Mouse (Mus musculus): ENCODE measurements around the gene Ankle2. TPM values are rescaled to one million over a fixed set of nuclear protein-coding genes. Genes with fewer than 3 reads are reported as not detected.

Gene Ankle2
- 35.5 and 39.8 TPM in 2 replicates for polyA plus RNA-seq (2014; fragmentation: Nextera tagmentation; extraction: Ambion mirVana)

- ATAC-seq (ENCODE audit: insufficient read depth) (peak; percentile 98), DNase-seq (peak; percentile 96)
- Histone ChIP-seq H3K4me3 (ENCODE audit: low read depth, low read length) (peak within 1 kb of the TSS; percentile 94), H3K27me3 (ENCODE audit: insufficient read depth, low read length) (no peaks in the 10 kb centered on the region), H3K9me3 (ENCODE audit: low read depth, low read length) (no peaks in the 10 kb centered on the region), H3K4me2 (peak within 1 kb of the TSS; percentile 71), H3K9ac (peak within 1 kb of the TSS; percentile 97), H3K4me1 (ENCODE audit: insufficient read depth) (peaks cover 2% of the 10 kb centered on the region; the same call in 1 of the 2 replicates), H3K36me3 (ENCODE audit: insufficient read depth) (peaks cover 29% of the 10 kb centered on the region), H3K27ac (ENCODE audit: low read depth) (peak within 1 kb of the TSS; percentile 97)
- no peak for TF ChIP-seq CTCF (IDR thresholded peaks at IDR 0.05; ENCODE audit: low read depth)
- under 1% methylated on average over 79 of the region's 81 CpGs for WGBS
Measured at GRCm38 (mm10) chr5:110230780-110231461, at the start of gene Ankle2. Gene Ankle2, plus strand, starts transcription at chr5:110231004.

- Histone ChIP-seq H3K9ac (no peak overlapping the region), H3K27ac (ENCODE audit: low read depth) (no peak overlapping the region), H3K4me3 (ENCODE audit: low read depth, low read length) (no peak overlapping the region), H3K36me3 (ENCODE audit: insufficient read depth) (peaks cover 38% of the 10 kb centered on the region), H3K27me3 (ENCODE audit: insufficient read depth, low read length) (no peaks in the 10 kb centered on the region), H3K9me3 (ENCODE audit: low read depth, low read length) (no peaks in the 10 kb centered on the region), H3K4me1 (ENCODE audit: insufficient read depth) (peaks cover 4% of the 10 kb centered on the region; the same call in 1 of the 2 replicates), H3K4me2 (no peak overlapping the region)
- DNase-seq, result no peak
- 85% methylated on average over 5 of the region's 5 CpGs for WGBS
- no peak for TF ChIP-seq CTCF (IDR thresholded peaks at IDR 0.05; ENCODE audit: low read depth)
- no peak for ATAC-seq (ENCODE audit: insufficient read depth)
Measured at GRCm38 (mm10) chr5:110181716-110182115, 49.1 kb upstream of the Ankle2 start.

- ATAC-seq (ENCODE audit: insufficient read depth) (no peak), DNase-seq (peak; percentile 6)
- no peak overlapping the region for H3K9ac ChIP-seq
- 85% methylated on average over 10 of the region's 10 CpGs for WGBS
- no peak for TF ChIP-seq CTCF (IDR thresholded peaks at IDR 0.05; ENCODE audit: low read depth)
- H3K4me1 ChIP-seq (ENCODE audit: insufficient read depth), result no peaks in the 10 kb centered on the region
- H3K27ac ChIP-seq (ENCODE audit: low read depth), result no peak overlapping the region
- H3K36me3 ChIP-seq (ENCODE audit: insufficient read depth), result peaks cover 79% of the 10 kb centered on the region
- H3K4me2 ChIP-seq, result no peak overlapping the region
- no peaks in the 10 kb centered on the region for H3K9me3 ChIP-seq (ENCODE audit: low read depth, low read length)
- H3K4me3 ChIP-seq (ENCODE audit: low read depth, low read length), result no peak overlapping the region
- no peaks in the 10 kb centered on the region for H3K27me3 ChIP-seq (ENCODE audit: insufficient read depth, low read length)
Measured at GRCm38 (mm10) chr5:110203164-110203895, 27.5 kb upstream of the Ankle2 start.

GRCm38 (mm10) chr5:110204777-110205176 lies 26.0 kb upstream of the Ankle2 start:
- H3K36me3 ChIP-seq (ENCODE audit: insufficient read depth), result peaks cover 91% of the 10 kb centered on the region
- ATAC-seq (ENCODE audit: insufficient read depth), result no peak

GRCm38 (mm10) chr5:110211312-110211711 lies 19.5 kb upstream of the Ankle2 start:
- Histone ChIP-seq H3K4me3 (ENCODE audit: low read depth, low read length) (no peak overlapping the region), H3K4me1 (ENCODE audit: insufficient read depth) (no peaks in the 10 kb centered on the region), H3K36me3 (ENCODE audit: insufficient read depth) (peaks cover 96% of the 10 kb centered on the region), H3K4me2 (no peak overlapping the region), H3K27me3 (ENCODE audit: insufficient read depth, low read length) (no peaks in the 10 kb centered on the region), H3K9ac (no peak overlapping the region), H3K9me3 (ENCODE audit: low read depth, low read length) (no peaks in the 10 kb centered on the region), H3K27ac (ENCODE audit: low read depth) (no peak overlapping the region)
- DNase-seq, result no peak
- no peak for ATAC-seq (ENCODE audit: insufficient read depth)
- no peak for TF ChIP-seq CTCF (IDR thresholded peaks at IDR 0.05; ENCODE audit: low read depth)
- 84% methylated on average over 2 of the region's 2 CpGs for WGBS

More at GRCm38 (mm10) chr5:110204777-110205176, 26.0 kb upstream of the Ankle2 start:
- Histone ChIP-seq H3K27me3 (ENCODE audit: insufficient read depth, low read length) (no peaks in the 10 kb centered on the region), H3K9me3 (ENCODE audit: low read depth, low read length) (no peaks in the 10 kb centered on the region), H3K9ac (no peak overlapping the region), H3K4me3 (ENCODE audit: low read depth, low read length) (no peak overlapping the region), H3K4me2 (no peak overlapping the region), H3K4me1 (ENCODE audit: insufficient read depth) (no peaks in the 10 kb centered on the region), H3K27ac (ENCODE audit: low read depth) (no peak overlapping the region)
- no peak for DNase-seq
- TF ChIP-seq CTCF (IDR thresholded peaks at IDR 0.05; ENCODE audit: low read depth), result peak; percentile 34
- WGBS, result 72% methylated on average over 6 of the region's 6 CpGs

GRCm38 (mm10) chr5:110216780-110217179 lies 14.0 kb upstream of the Ankle2 start:
- Histone ChIP-seq H3K4me3 (ENCODE audit: low read depth, low read length) (no peak overlapping the region), H3K9ac (no peak overlapping the region), H3K9me3 (ENCODE audit: low read depth, low read length) (no peaks in the 10 kb centered on the region), H3K27me3 (ENCODE audit: insufficient read depth, low read length) (no peaks in the 10 kb centered on the region), H3K36me3 (ENCODE audit: insufficient read depth) (peaks cover 95% of the 10 kb centered on the region), H3K4me2 (no peak overlapping the region), H3K4me1 (ENCODE audit: insufficient read depth) (no peaks in the 10 kb centered on the region), H3K27ac (ENCODE audit: low read depth) (no peak overlapping the region)
- 94% methylated on average over 3 of the region's 3 CpGs for WGBS
- TF ChIP-seq CTCF (IDR thresholded peaks at IDR 0.05; ENCODE audit: low read depth), result no peak
- DNase-seq (no peak), ATAC-seq (ENCODE audit: insufficient read depth) (no peak)

GRCm38 (mm10) chr5:110220331-110220730 lies 10.5 kb upstream of the Ankle2 start:
- WGBS, result 93% methylated on average over 4 of the region's 4 CpGs
- no peak for ATAC-seq (ENCODE audit: insufficient read depth)

More at GRCm38 (mm10) chr5:110220331-110220730, 10.5 kb upstream of the Ankle2 start:
- Histone ChIP-seq H3K4me3 (ENCODE audit: low read depth, low read length) (no peak overlapping the region), H3K27me3 (ENCODE audit: insufficient read depth, low read length) (no peaks in the 10 kb centered on the region), H3K9ac (no peak overlapping the region), H3K4me1 (ENCODE audit: insufficient read depth) (no peaks in the 10 kb centered on the region), H3K4me2 (no peak overlapping the region), H3K36me3 (ENCODE audit: insufficient read depth) (peaks cover 90% of the 10 kb centered on the region), H3K27ac (ENCODE audit: low read depth) (no peak overlapping the region), H3K9me3 (ENCODE audit: low read depth, low read length) (no peaks in the 10 kb centered on the region)
- no peak for DNase-seq
- no peak for TF ChIP-seq CTCF (IDR thresholded peaks at IDR 0.05; ENCODE audit: low read depth)
